Mouse (Mus musculus): ENCODE results near the gene Stk24. TPM values are rescaled to one million over a fixed set of nuclear protein-coding genes. Genes with fewer than 3 reads are reported as not detected.

Stk24 gene
- total RNA-seq, 4 experiments from 2014 or later, result 62.3 to 71.6 (median 64.9) TPM

GRCm38 (mm10) chr14:121263912-121264311 is 115.9 kb downstream of the Stk24 start:
- DNase-seq (ENCODE audit: low spot score in 2 of 2), result no peak

- no peak for DNase-seq (ENCODE audit: low spot score in 2 of 2)
Measured at GRCm38 (mm10) chr14:121262606-121263005, 117.2 kb downstream of the Stk24 start.

GRCm38 (mm10) chr14:121261229-121261879 is 118.5 kb downstream of the Stk24 start:
- DNase-seq (ENCODE audit: low spot score in 2 of 2), result no peak

GRCm38 (mm10) chr14:121259789-121260188 is 120.0 kb downstream of the Stk24 start:
- peak in 1 of 2 experiments; percentile 49 for DNase-seq (ENCODE audit: low spot score in 2 of 2)

- no peak for DNase-seq (ENCODE audit: low spot score in 2 of 2)
Measured at GRCm38 (mm10) chr14:121259332-121259731, 120.5 kb downstream of the Stk24 start.

- no peak for DNase-seq (ENCODE audit: low spot score in 2 of 2)
Measured at GRCm38 (mm10) chr14:121256896-121257295, 122.9 kb downstream of the Stk24 start.

- no peak for DNase-seq (ENCODE audit: low spot score in 2 of 2)
Measured at GRCm38 (mm10) chr14:121255469-121255868, 124.3 kb downstream of the Stk24 start.

GRCm38 (mm10) chr14:121254869-121255268 is 124.9 kb downstream of the Stk24 start:
- no peak for DNase-seq (ENCODE audit: low spot score in 2 of 2)

GRCm38 (mm10) chr14:121252542-121252941 is 127.3 kb downstream of the Stk24 start:
- DNase-seq (ENCODE audit: low spot score in 2 of 2), result no peak

GRCm38 (mm10) chr14:121251708-121252107 is 128.1 kb downstream of the Stk24 start:
- DNase-seq (ENCODE audit: low spot score in 2 of 2), result no peak

GRCm38 (mm10) chr14:121251099-121251498 is 128.7 kb downstream of the Stk24 start:
- DNase-seq (ENCODE audit: low spot score in 2 of 2), result no peak

- no peak for DNase-seq (ENCODE audit: low spot score in 2 of 2)
Measured at GRCm38 (mm10) chr14:121248346-121248745, 131.5 kb downstream of the Stk24 start.

GRCm38 (mm10) chr14:121247287-121247686 is 132.5 kb downstream of the Stk24 start:
- DNase-seq (ENCODE audit: low spot score in 2 of 2), result no peak

GRCm38 (mm10) chr14:121246048-121246731 is 133.6 kb downstream of the Stk24 start:
- no peak for DNase-seq (ENCODE audit: low spot score in 2 of 2)

GRCm38 (mm10) chr14:121244104-121244503 is 135.7 kb downstream of the Stk24 start:
- no peak for DNase-seq (ENCODE audit: low spot score in 2 of 2)

GRCm38 (mm10) chr14:121239386-121239785 is 140.4 kb downstream of the Stk24 start:
- DNase-seq (ENCODE audit: low spot score in 2 of 2), result no peak

GRCm38 (mm10) chr14:121238727-121239126 is 141.1 kb downstream of the Stk24 start:
- DNase-seq (ENCODE audit: low spot score in 2 of 2), result no peak

- DNase-seq (ENCODE audit: low spot score in 2 of 2), result no peak
Measured at GRCm38 (mm10) chr14:121236736-121237135, 143.1 kb downstream of the Stk24 start.

Other genes with a start within 250 kb of the Stk24 start
- gene Slc15a1, start 125.2 kb upstream of the Stk24 start, total RNA-seq (2022), result not detected

All from left cerebral cortex, adult 8-10 months (tissue).